Mouse (Mus musculus) stomach, postnatal 0 days (tissue): ENCODE results near the gene Rasd2.

Experiments used
- CTCF ChIP-seq: IDR thresholded peaks from 2 replicates; pipeline ENCODE4 v1.5.1; 2016; ENCODE audit warnings: antibody characterized with exemption, low read depth, mild to moderate bottlenecking, moderate library complexity
- EP300 ChIP-seq: optimal IDR thresholded peaks from 2 replicates; pipeline ENCODE3; 2016; ENCODE audit warnings: antibody characterized with exemption

DNA sequence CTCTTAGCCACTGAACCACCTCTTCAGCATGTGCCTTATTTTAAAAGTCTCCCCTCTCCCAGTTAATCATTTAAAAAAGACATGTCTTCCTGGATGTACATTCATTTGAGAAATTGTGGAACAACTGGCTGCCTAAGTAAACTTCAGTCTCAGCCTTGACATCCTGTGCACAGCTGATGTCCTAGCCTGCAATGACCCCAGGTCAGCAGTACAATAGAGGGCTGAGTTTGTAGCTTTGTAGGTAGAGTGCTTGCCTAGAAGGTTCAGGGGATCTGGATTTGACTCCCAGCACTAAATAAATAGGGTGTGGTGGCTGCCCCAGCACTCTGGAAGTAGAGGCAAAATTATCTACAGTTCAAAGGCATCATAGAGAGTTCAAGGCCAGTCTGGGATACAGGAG, 15.4 kb upstream of the Rasd2 start:
- TF ChIP-seq CTCF (no peak), EP300 (no peak)
